Mouse (Mus musculus) liver, adult 2 months (tissue): ENCODE results near the gene Itsn2.

ENCODE experiments used
- CTCF ChIP-seq: fragments of 200-500 bp; IDR thresholded peaks from 2 replicates; pipeline ENCODE4 v1.5.1; 2011; ENCODE audit warnings: low read depth, low read length, control low read depth
- POLR2A ChIP-seq: fragments of 200-500 bp; IDR thresholded peaks from 2 replicates; pipeline ENCODE4 v1.6.1; 2011; ENCODE audit warnings: low read length, control low read depth; ENCODE audit not compliant: insufficient read depth; ENCODE audit errors: extremely low read depth

GRCm38 (mm10) chr12:4592025-4592424, 413 bp upstream of the Itsn2 start:
- no peak for TF ChIP-seq CTCF
- no peak for TF ChIP-seq POLR2A
